Mouse (Mus musculus) right cerebral cortex, postnatal 25 days (tissue): ENCODE measurements at regions not wholly inside any gene's neighbourhood (a gene's known extent, or its start where the extent isn't known, plus 50 kb on each side); places are given as distances from the start of the nearest gene placed in this dataset.

Experiments used
- DNase-seq: peaks from one replicate; pipeline ENCODE4 v3.0.0; 2022

- DNase-seq = peak; percentile 58
These were observed 118.7 kb upstream of the Nmur2 start for GRCm38 (mm10) chr11:56159412-56160074.

GRCm38 (mm10) chr11:56150825-56151342 is 110.1 kb upstream of the Nmur2 start:
- DNase-seq = no peak

- no peak for DNase-seq
These were observed 108.9 kb upstream of the Nmur2 start for GRCm38 (mm10) chr11:56149752-56150151.

- no peak for DNase-seq
These were observed 108.1 kb upstream of the Nmur2 start for GRCm38 (mm10) chr11:56148956-56149355.

GRCm38 (mm10) chr11:56146708-56147107 is 105.9 kb upstream of the Nmur2 start:
- no peak for DNase-seq

- DNase-seq = peak; percentile 14
These were observed 90.6 kb upstream of the Nmur2 start for GRCm38 (mm10) chr11:56131339-56131823.

- peak; percentile 11 for DNase-seq
These were observed 75.9 kb upstream of the Nmur2 start for GRCm38 (mm10) chr11:56116553-56117232.

GRCm38 (mm10) chr11:56107929-56108328 is 67.1 kb upstream of the Nmur2 start:
- DNase-seq = peak; percentile 59

- DNase-seq = peak; percentile 35
These were observed 64.8 kb upstream of the Nmur2 start for GRCm38 (mm10) chr11:56105632-56106031.

- no peak for DNase-seq
These were observed 52.1 kb upstream of the Nmur2 start for GRCm38 (mm10) chr11:56092891-56093290.
